Mouse (Mus musculus): Measurements from ENCODE around the gene Thrb.

The Thrb gene

GRCm38 (mm10) chr14:18027867-18028266 is 367.8 kb downstream of the Thrb start:
- no peak for DNase-seq (ENCODE audit: low read depth, low spot score)

- DNase-seq (ENCODE audit: low read depth, low spot score) = no peak
Observed at GRCm38 (mm10) chr14:18029181-18029932, 369.3 kb downstream of the Thrb start.

- no peak for DNase-seq (ENCODE audit: low read depth, low spot score)
Observed at GRCm38 (mm10) chr14:18031941-18032340, 371.9 kb downstream of the Thrb start.

GRCm38 (mm10) chr14:18036573-18036972 is 376.5 kb downstream of the Thrb start:
- DNase-seq (ENCODE audit: low read depth, low spot score) = no peak

- DNase-seq (ENCODE audit: low read depth, low spot score) = no peak
Observed at GRCm38 (mm10) chr14:18062082-18062772, 402.2 kb downstream of the Thrb start.

Data from retina, postnatal 7 days (tissue).